Comparison of ENCODE assay signal across 9 mouse cellular contexts in genomic region chr2:71898335-71898856, GRCm38 (mm10). TPM values are rescaled to one million over a fixed set of nuclear protein-coding genes. Genes with fewer than 3 reads are reported as not detected.
DNase-seq lines count a peak whose midpoint lies in the region; ATAC-seq and TF ChIP-seq lines count a peak whose summit lies in the region.
"Had no signal": no experiment of that assay in that cellular context is flagged by ENCODE, and none has a peak within 500 bp of the region (broad histone marks: within the 10 kb centered on the region; RNA-seq: fewer than 3 reads in every experiment).

No protein-coding gene starts in this region.

- no peak for TF ChIP-seq EP300 in lung, postnatal 0 days (IDR thresholded peaks at IDR 0.05)

- H3K9me3 ChIP-seq in neural tube, embryonic 11.5 days (ENCODE audit: control insufficient read depth, low read length), result no peaks in the 10 kb centered on the region
- no peaks in the 10 kb centered on the region for H3K9me3 ChIP-seq in neural tube, embryonic 15.5 days (replicated peaks)
- no peaks in the 10 kb centered on the region for H3K9me3 ChIP-seq in lung, postnatal 0 days (ENCODE audit: low read length)
- H3K9me3 ChIP-seq: heart, embryonic 15.5 days had no signal

- no peak for ATAC-seq in neural tube, embryonic 11.5 days (ENCODE audit: insufficient read depth, low FRiP score, low TSS enrichment)
- ATAC-seq in neural tube, embryonic 15.5 days (ENCODE audit: low FRiP score), result no peak
- ATAC-seq in lung, postnatal 0 days, result no peak

- TF ChIP-seq CTCF in brain, embryonic 14.5 days (IDR thresholded peaks at IDR 0.05; ENCODE audit: borderline replicate concordance, extremely low read depth, insufficient read depth, insufficient read length), result peak; percentile 72; the same call in 1 of the 2 replicates
- peak; percentile 82 for TF ChIP-seq CTCF in lung, postnatal 0 days (IDR thresholded peaks at IDR 0.05)

- H3K27ac ChIP-seq in neural tube, embryonic 11.5 days (ENCODE audit: low read depth, low read length), result no peak overlapping the region
- H3K27ac ChIP-seq in neural tube, embryonic 15.5 days (replicated peaks), result no peak overlapping the region
- H3K27ac ChIP-seq in lung, postnatal 0 days (ENCODE audit: low read length), result no peak overlapping the region
- H3K27ac ChIP-seq: heart, embryonic 15.5 days had no signal

- peaks cover 2% of the 10 kb centered on the region; the same call in 1 of the 2 replicates for H3K4me1 ChIP-seq in neural tube, embryonic 11.5 days (ENCODE audit: control insufficient read depth, insufficient read depth, low read length)
- peaks cover 4% of the 10 kb centered on the region for H3K4me1 ChIP-seq in neural tube, embryonic 15.5 days
- no peaks in the 10 kb centered on the region for H3K4me1 ChIP-seq in lung, postnatal 0 days (ENCODE audit: insufficient read depth, low read depth, low read length)

- peak; percentile 26 for DNase-seq in gastrocnemius, adult 18-20 months (ENCODE audit: low spot score)
- no peak for DNase-seq in gastrocnemius, postnatal 36 days
- DNase-seq in neural tube, embryonic 11.5 days (ENCODE audit: low spot score), result peak; percentile 27
- peak; percentile 61 for DNase-seq in brain, embryonic 14.5 days (ENCODE audit: low read depth)
- peak; percentile 42 to 70 for DNase-seq in heart, postnatal 10 days
- DNase-seq in lung, postnatal 0 days (ENCODE audit: low spot score), result peak; percentile 73
- DNase-seq in ovary, postnatal 36 days (ENCODE audit: low spot score), result no peak

- no peak for TF ChIP-seq POLR2A in brain, embryonic 14.5 days (IDR thresholded peaks at IDR 0.05; ENCODE audit: borderline replicate concordance, extremely low read depth, insufficient read depth, insufficient read length, poor library complexity, severe bottlenecking)

- H3K36me3 ChIP-seq in neural tube, embryonic 11.5 days (ENCODE audit: control insufficient read depth, insufficient read depth, low read length), result no peaks in the 10 kb centered on the region
- H3K36me3 ChIP-seq in neural tube, embryonic 15.5 days, result peaks cover 5% of the 10 kb centered on the region; the same call in 1 of the 2 replicates
- 0 out of 2 replicates have a peak, but pooled peaks cover 4% of the 10 kb centered on the region for H3K36me3 ChIP-seq in lung, postnatal 0 days (ENCODE audit: insufficient read depth, low read length)

- H3K27me3 ChIP-seq in neural tube, embryonic 11.5 days (ENCODE audit: control insufficient read depth, insufficient read depth, low read length), result no peaks in the 10 kb centered on the region
- H3K27me3 ChIP-seq in neural tube, embryonic 15.5 days (replicated peaks), result no peaks in the 10 kb centered on the region
- H3K27me3 ChIP-seq in lung, postnatal 0 days (replicated peaks; ENCODE audit: insufficient read depth, low read length), result no peaks in the 10 kb centered on the region
- H3K27me3 ChIP-seq: heart, embryonic 15.5 days had no signal

- H3K9ac ChIP-seq in neural tube, embryonic 11.5 days (ENCODE audit: low read length), result no peak overlapping the region
- no peak overlapping the region for H3K9ac ChIP-seq in neural tube, embryonic 15.5 days (replicated peaks)
- no peak overlapping the region for H3K9ac ChIP-seq in lung, postnatal 0 days (replicated peaks; ENCODE audit: low read depth)
- H3K9ac ChIP-seq: heart, embryonic 15.5 days had no signal

- WGBS in neural tube, embryonic 11.5 days, result 57% methylated on average over 8 of the region's 8 CpGs
- WGBS in neural tube, embryonic 15.5 days, result 51% methylated on average over 8 of the region's 8 CpGs
- 55% methylated on average over 8 of the region's 8 CpGs for WGBS in lung, postnatal 0 days

- H3K4me3 ChIP-seq in neural tube, embryonic 11.5 days (ENCODE audit: low read depth, low read length), result no peak overlapping the region
- no peak overlapping the region for H3K4me3 ChIP-seq in neural tube, embryonic 15.5 days (replicated peaks)
- H3K4me3 ChIP-seq in lung, postnatal 0 days (ENCODE audit: low read depth, low read length), result no peak overlapping the region
- H3K4me3 ChIP-seq: heart, embryonic 15.5 days had no signal

- intact Hi-C loops in gastrocnemius, postnatal 36 days (cut with DNase I), result loop anchor here (2.0 kb wide), 1 partner anchor 56 kb away; no protein-coding TSS in a partner anchor
- intact Hi-C loops in heart, postnatal 10 days (cut with DNase I), result loop anchor here (1.0 to 10.0 kb wide), 3 partner anchors 58 to 256 kb away; no protein-coding TSS in a partner anchor

- H3K4me2 ChIP-seq in neural tube, embryonic 11.5 days (ENCODE audit: low read depth), result no peak overlapping the region
- H3K4me2 ChIP-seq in neural tube, embryonic 15.5 days, result no peak overlapping the region
- H3K4me2 ChIP-seq in lung, postnatal 0 days (replicated peaks; ENCODE audit: low read depth, low read length), result no peak overlapping the region
- H3K4me2 ChIP-seq: heart, embryonic 15.5 days had no signal

RNA-seq across cellular contexts. Expression of gene Pdk1, which starts 25.4 kb away (rescaled TPM):
- total RNA-seq in gastrocnemius, adult 18-20 months (2021), result 10 to 100 TPM; 65.7 to 72.6 TPM
- total RNA-seq in gastrocnemius, postnatal 36 days (2021), result 10 to 100 TPM; 47.5 to 61.2 TPM
- 23.8 and 26.0 TPM in 2 replicates for polyA plus RNA-seq in neural tube, embryonic 11.5 days (2014; fragmentation: Nextera tagmentation; extraction: Ambion mirVana)
- polyA plus RNA-seq in neural tube, embryonic 15.5 days (2015; fragmentation: Nextera tagmentation; extraction: Ambion mirVana), result 18.4 and 26.4 TPM in 2 replicates
- polyA plus RNA-seq in brain, embryonic 14.5 days (2012; rRNA removed), result 11.4 and 14.1 TPM in 2 replicates
- 100 to 1,000 TPM; 119 to 149 TPM for total RNA-seq in heart, postnatal 10 days (2021)
- 21.1 and 21.8 TPM in 2 replicates for polyA plus RNA-seq in lung, postnatal 0 days (2015; fragmentation: Nextera tagmentation; extraction: Ambion mirVana)

Comparison
In these comparisons a context has a peak if more than half of its experiments do, and no peak if none do; other contexts are left out.
1. DNase-seq: peak in gastrocnemius, adult 18-20 months (single experiment), neural tube, embryonic 11.5 days (single experiment), brain, embryonic 14.5 days (single experiment), heart, postnatal 10 days (2 of 2) and lung, postnatal 0 days (single experiment); none in gastrocnemius, postnatal 36 days (0 of 2) and ovary, postnatal 36 days (single experiment).